Mouse (Mus musculus): ENCODE data around the gene Ing1. TPM values are rescaled to one million over a fixed set of nuclear protein-coding genes. Genes with fewer than 3 reads are reported as not detected.

Gene Ing1
- polyA plus RNA-seq, 1 experiment from 2014 or later: 42.5 TPM

DNA sequence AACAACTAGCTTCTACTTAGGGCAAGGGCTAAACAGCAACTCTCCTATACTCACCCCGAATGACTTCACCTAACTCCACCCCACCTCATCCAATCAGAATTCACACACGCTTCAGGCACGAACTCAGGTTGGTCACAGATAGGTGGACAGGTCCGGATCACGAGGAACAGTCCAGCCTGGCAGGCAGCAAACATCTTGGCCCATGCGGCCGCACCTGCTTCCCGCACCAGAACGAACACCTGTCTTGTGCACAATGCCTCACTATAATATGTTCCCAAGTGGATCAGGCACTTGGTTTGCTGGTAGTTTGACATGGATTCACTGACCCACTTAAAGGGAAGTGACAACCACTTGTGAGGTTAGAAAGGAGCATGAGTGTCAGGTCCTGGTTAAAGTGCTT, 53.5 kb downstream of the Ing1 start:
- Histone ChIP-seq H3K4me3 (ENCODE audit: low read depth, low read length) (no peak overlapping the region), H3K9ac (replicated peaks; ENCODE audit: low read depth) (no peak overlapping the region), H3K27ac (ENCODE audit: low read length) (no peak overlapping the region), H3K4me2 (replicated peaks; ENCODE audit: low read depth, low read length) (no peak overlapping the region), H3K27me3 (replicated peaks; ENCODE audit: insufficient read depth, low read length) (no peaks in the 10 kb centered on the region), H3K4me1 (ENCODE audit: insufficient read depth, low read depth, low read length) (no peaks in the 10 kb centered on the region), H3K36me3 (ENCODE audit: insufficient read depth, low read length) (peaks cover 17% of the 10 kb centered on the region; the same call in 1 of the 2 replicates), H3K9me3 (ENCODE audit: low read length) (no peaks in the 10 kb centered on the region)
- DNase-seq (ENCODE audit: low spot score) (no peak), ATAC-seq (no peak)
- 95% methylated on average over 9 of the region's 9 CpGs for WGBS
- no peak for TF ChIP-seq EP300 (IDR thresholded peaks at IDR 0.05)
- TF ChIP-seq CTCF (IDR thresholded peaks at IDR 0.05): no peak

Other genes with a start within 250 kb of the Ing1 start
- gene Col4a2, start 242.8 kb upstream of the Ing1 start, polyA plus RNA-seq (2015; fragmentation: Nextera tagmentation; extraction: Ambion mirVana): 183 and 189 TPM in 2 replicates
- gene Col4a1, start 242.7 kb upstream of the Ing1 start, polyA plus RNA-seq (2015; fragmentation: Nextera tagmentation; extraction: Ambion mirVana): 346 and 376 TPM in 2 replicates
- gene Rab20, start 76.9 kb upstream of the Ing1 start, polyA plus RNA-seq (2015; fragmentation: Nextera tagmentation; extraction: Ambion mirVana): 17.8 and 19.9 TPM in 2 replicates
- gene Naxd, start 58.1 kb upstream of the Ing1 start, polyA plus RNA-seq (2015; fragmentation: Nextera tagmentation; extraction: Ambion mirVana): 201 and 223 TPM in 2 replicates
- 13.7 and 16.5 TPM in 2 replicates for gene Cars2, start 4.8 kb upstream of the Ing1 start, polyA plus RNA-seq (2015; fragmentation: Nextera tagmentation; extraction: Ambion mirVana)
- 38.9 and 39.2 TPM in 2 replicates for gene Ankrd10, start 80.2 kb downstream of the Ing1 start, polyA plus RNA-seq (2015; fragmentation: Nextera tagmentation; extraction: Ambion mirVana)
- not detected in 2 replicates for gene 1700016D06Rik, start 145.5 kb downstream of the Ing1 start, polyA plus RNA-seq (2015; fragmentation: Nextera tagmentation; extraction: Ambion mirVana)
- gene Arhgef7, start 172.2 kb downstream of the Ing1 start, polyA plus RNA-seq (2015; fragmentation: Nextera tagmentation; extraction: Ambion mirVana): 31.6 and 33.2 TPM in 2 replicates

Data from lung, postnatal 0 days (tissue).